Mouse (Mus musculus) midbrain, postnatal 0 days (tissue): ENCODE results near the gene Polr2m. TPM values are rescaled to one million over a fixed set of nuclear protein-coding genes. Genes with fewer than 3 reads are reported as not detected.
"Not testable (repeated sequence)": the region's sequence is repeated elsewhere in the genome, so short reads cannot be mapped to it uniquely, and the experiment has no call there.

Experiments used
- ATAC-seq: fragments of 200-750 bp; cut with Nextera tagmentation; 2 replicates; pipeline ENCODE4 v1.8.0; 2017; ENCODE audit warnings: moderate number of reproducible peaks, mild to moderate bottlenecking, moderate TSS enrichment, moderate library complexity; ENCODE audit not compliant: low FRiP score
- DNase-seq: peaks from one replicate; pipeline ENCODE4 v3.0.0-alpha.2; 2015; ENCODE audit warnings: low spot score
- H3K27ac ChIP-seq: fragments of 300-500 bp; sonication (generic); 2 replicates; pipeline ENCODE4 v1.5.1; 2014; ENCODE audit warnings: low read depth, mild to moderate bottlenecking, low read length, mixed read lengths
- H3K27me3 ChIP-seq: fragments of 300-500 bp; sonication (generic); 2 replicates; pipeline ENCODE4 v1.6.1; 2014; ENCODE audit warnings: low read length, control low read depth, mixed read lengths; ENCODE audit not compliant: insufficient read depth
- H3K36me3 ChIP-seq: fragments of 300-500 bp; sonication (generic); 2 replicates; pipeline ENCODE4 v1.6.1; 2014; ENCODE audit warnings: low read length, control low read depth, mixed read lengths; ENCODE audit not compliant: insufficient read depth
- H3K4me1 ChIP-seq: fragments of 300-500 bp; sonication (generic); 2 replicates; pipeline ENCODE4 v1.6.1; 2014; ENCODE audit warnings: mild to moderate bottlenecking, control low read depth, antibody characterized with exemption, low read length, mixed read lengths; ENCODE audit not compliant: insufficient read depth
- H3K4me2 ChIP-seq: fragments of 300-500 bp; sonication (generic); 2 replicates; pipeline ENCODE4 v1.6.1; 2014; ENCODE audit warnings: low read depth, mild to moderate bottlenecking, low read length, mixed read lengths; ENCODE audit not compliant: poor library complexity, severe bottlenecking
- H3K4me3 ChIP-seq: fragments of 300-500 bp; sonication (generic); 2 replicates; pipeline ENCODE4 v1.5.1; 2014; ENCODE audit warnings: low read depth, mild to moderate bottlenecking, low read length, moderate library complexity
- H3K9ac ChIP-seq: fragments of 300-500 bp; sonication (generic); replicated peaks from 2 replicates; pipeline ENCODE4 v1.6.1; 2014; ENCODE audit warnings: mild to moderate bottlenecking, low read length, moderate library complexity, mixed read lengths; ENCODE audit not compliant: poor library complexity, severe bottlenecking
- H3K9me3 ChIP-seq: fragments of 300-500 bp; sonication (generic); 2 replicates; pipeline ENCODE4 v1.6.1; 2016; ENCODE audit warnings: low read length, control low read depth
- CTCF ChIP-seq: IDR thresholded peaks from 2 replicates; pipeline ENCODE4 v1.5.1; 2016; ENCODE audit warnings: antibody characterized with exemption, mild to moderate bottlenecking
- WGBS: fragments of 180-500 bp; shearing (Covaris S2); extraction: QIAGEN DNeasy Blood & Tissue Kit; methylation state at CpG from one replicate; pipeline ENCODE4 v1.1.7; 2014; 5-methylcytosine and 5-hydroxymethylcytosine counted together
- polyA plus RNA-seq: library from polyadenylated mRNA; unstranded; fragments of >200 nt; fragmentation: Nextera tagmentation; extraction: Ambion mirVana; gene quantifications from 2 replicates; pipeline ENCODE4 v1.2.1, GENCODE M21; 2015
- total RNA-seq: library from RNA; depleted of rRNA; stranded (reverse); fragments of >200 nt; gene quantifications from 2 replicates; pipeline ENCODE4 v1.2.3, GENCODE M21; 2014

Polr2m gene
- total and polyA plus RNA-seq, 2 experiments from 2014 or later: 206 to 317 TPM

GRCm38 (mm10) chr9:71493771-71494170, 8.0 kb upstream of the Polr2m start:
- no peak overlapping the region for H3K9ac ChIP-seq
- H3K27ac ChIP-seq: no peak overlapping the region
- no peaks in the 10 kb centered on the region for H3K9me3 ChIP-seq
- WGBS: 56% methylated on average over 5 of the region's 5 CpGs
- DNase-seq (no peak), ATAC-seq (no peak)
- no peaks in the 10 kb centered on the region for H3K4me1 ChIP-seq
- no peaks in the 10 kb centered on the region for H3K27me3 ChIP-seq
- no peak overlapping the region for H3K4me3 ChIP-seq
- H3K36me3 ChIP-seq: no peaks in the 10 kb centered on the region
- no peak overlapping the region for H3K4me2 ChIP-seq
- no peak for TF ChIP-seq CTCF

- no peaks in the 10 kb centered on the region for H3K36me3 ChIP-seq
- H3K27me3 ChIP-seq: no peaks in the 10 kb centered on the region; the same call in 1 of the 2 replicates
- H3K4me2 ChIP-seq: no peak overlapping the region
- 88% methylated on average over 15 of the region's 15 CpGs for WGBS
- no peak overlapping the region for H3K4me3 ChIP-seq
- H3K4me1 ChIP-seq: no peaks in the 10 kb centered on the region
- no peak for TF ChIP-seq CTCF
- DNase-seq: no peak
- no peaks in the 10 kb centered on the region for H3K9me3 ChIP-seq
- ATAC-seq: no peak
- no peak overlapping the region for H3K9ac ChIP-seq
- no peak overlapping the region for H3K27ac ChIP-seq
These were observed 6.7 kb upstream of the Polr2m start for GRCm38 (mm10) chr9:71492296-71493025.

GRCm38 (mm10) chr9:71490076-71490475, 4.3 kb upstream of the Polr2m start:
- Histone ChIP-seq H3K27me3 (no peaks in the 10 kb centered on the region; the same call in 1 of the 2 replicates), H3K9ac (no peak overlapping the region), H3K9me3 (no peaks in the 10 kb centered on the region), H3K36me3 (no peaks in the 10 kb centered on the region), H3K27ac (no peak overlapping the region), H3K4me1 (no peaks in the 10 kb centered on the region), H3K4me2 (no peak overlapping the region), H3K4me3 (no peak overlapping the region)
- ATAC-seq: no peak
- 63% methylated on average over 3 of the region's 3 CpGs for WGBS
- DNase-seq: no peak
- TF ChIP-seq CTCF: no peak

GRCm38 (mm10) chr9:71486127-71486526, 392 bp upstream of the Polr2m start:
- H3K27me3 ChIP-seq: no peaks in the 10 kb centered on the region; the same call in 1 of the 2 replicates
- H3K4me3 ChIP-seq: peak overlapping the region; percentile 77; the same call in 1 of the 2 replicates
- peak overlapping the region; percentile 51 for H3K4me2 ChIP-seq
- peaks cover 19% of the 10 kb centered on the region for H3K36me3 ChIP-seq
- peak overlapping the region; percentile 89; the same call in 1 of the 2 replicates for H3K27ac ChIP-seq
- ATAC-seq: no peak
- 42% methylated on average over 7 of the region's 7 CpGs for WGBS
- DNase-seq: no peak
- no peaks in the 10 kb centered on the region for H3K9me3 ChIP-seq
- H3K9ac ChIP-seq: 0 out of 2 replicates have a peak overlapping the region, but pooled peaks have one; percentile 80
- TF ChIP-seq CTCF: no peak
- H3K4me1 ChIP-seq: 0 out of 2 replicates have a peak, but pooled peaks cover 3% of the 10 kb centered on the region

- H3K9ac ChIP-seq: peak overlapping the region; percentile 80
- H3K36me3 ChIP-seq: peaks cover 31% of the 10 kb centered on the region
- WGBS: 2% methylated on average over 14 of the region's 14 CpGs
- peak overlapping the region; percentile 51 for H3K4me2 ChIP-seq
- H3K27ac ChIP-seq: peak overlapping the region; percentile 89
- peak overlapping the region; percentile 77 for H3K4me3 ChIP-seq
- no peaks in the 10 kb centered on the region; the same call in 1 of the 2 replicates for H3K27me3 ChIP-seq
- H3K4me1 ChIP-seq: 0 out of 2 replicates have a peak, but pooled peaks cover 3% of the 10 kb centered on the region
- DNase-seq (no peak), ATAC-seq (no peak)
- no peak for TF ChIP-seq CTCF
- no peaks in the 10 kb centered on the region for H3K9me3 ChIP-seq
These were observed 762 bp downstream of the Polr2m start for GRCm38 (mm10) chr9:71484871-71485474.

GRCm38 (mm10) chr9:71483872-71484271, 1.9 kb downstream of the Polr2m start:
- not testable (repeated sequence) for H3K9me3 ChIP-seq, H3K4me2 ChIP-seq, H3K27ac ChIP-seq, ATAC-seq, H3K9ac ChIP-seq, DNase-seq, H3K27me3 ChIP-seq, H3K4me3 ChIP-seq, H3K4me1 ChIP-seq
- H3K36me3 ChIP-seq: peaks cover 42% of the 10 kb centered on the region
- 88% methylated on average over 7 of the region's 7 CpGs for WGBS
